Mouse (Mus musculus) embryonic fibroblast, embryonic 13.5 days (primary cell): ENCODE data around the gene Capzb.

Experiments
- CTCF ChIP-seq: IDR thresholded peaks from 2 replicates; pipeline ENCODE4 v1.5.1; 2011; ENCODE audit warnings: mild to moderate bottlenecking, control low read depth, low read length, moderate library complexity, borderline replicate concordance; ENCODE audit not compliant: insufficient read depth
- POLR2A ChIP-seq: IDR thresholded peaks from 2 replicates; pipeline ENCODE4 v1.6.1; 2011; ENCODE audit warnings: low read depth, mild to moderate bottlenecking, control low read depth, low read length, moderate library complexity

GRCm38 (mm10) chr4:139179731-139180625, 12.7 kb upstream of the Capzb start:
- TF ChIP-seq CTCF (no peak), POLR2A (no peak)
